Mouse (Mus musculus) erythroid progenitor cell, adult 5-6 weeks (primary cell): Measurements from ENCODE around the gene Elovl6. TPM values are rescaled to one million over a fixed set of nuclear protein-coding genes. Genes with fewer than 3 reads are reported as not detected.

ENCODE experiments used
- ATAC-seq: replicated peaks from 2 replicates; pipeline ENCODE4 v1.8.0; 2016; ENCODE audit warnings: moderate number of reproducible peaks, mild to moderate bottlenecking, moderate TSS enrichment, inconsistent platforms; ENCODE audit not compliant: poor library complexity, low FRiP score, severe bottlenecking
- total RNA-seq, 2 experiments: library from RNA; stranded (forward) in 1 of 2; stranded (reverse) in 1 of 2; fragments of 150-400 nt in 1 of 2; fragments of 186-747, 209-891 nt in 1 of 2; gene quantifications; 2 replicates each; pipeline versions ENCODE4 v1.2.3 to v1.2.4; 2015 to 2017; ENCODE audit warnings: low replicate concordance in 2 of 2

Gene Elovl6
- total RNA-seq, 2 experiments from 2014 or later: 0.23 to 7.5 TPM

- no peak for ATAC-seq
Measured at GRCm38 (mm10) chr3:129634260-129634901, 102.2 kb downstream of the Elovl6 start.

- no peak for ATAC-seq
Measured at GRCm38 (mm10) chr3:129637446-129637845, 105.3 kb downstream of the Elovl6 start.

GRCm38 (mm10) chr3:129639701-129640100, 107.5 kb downstream of the Elovl6 start:
- no peak for ATAC-seq

GRCm38 (mm10) chr3:129640211-129641000, 108.3 kb downstream of the Elovl6 start:
- no peak for ATAC-seq

GRCm38 (mm10) chr3:129641621-129642020, 109.5 kb downstream of the Elovl6 start:
- ATAC-seq: no peak

GRCm38 (mm10) chr3:129645409-129645808, 113.3 kb downstream of the Elovl6 start:
- no peak for ATAC-seq

- no peak for ATAC-seq
Measured at GRCm38 (mm10) chr3:129646781-129647180, 114.6 kb downstream of the Elovl6 start.

GRCm38 (mm10) chr3:129647312-129647711, 115.2 kb downstream of the Elovl6 start:
- no peak for ATAC-seq

- no peak for ATAC-seq
Measured at GRCm38 (mm10) chr3:129648598-129648997, 116.4 kb downstream of the Elovl6 start.

GRCm38 (mm10) chr3:129649586-129650292, 117.6 kb downstream of the Elovl6 start:
- ATAC-seq: no peak

- no peak for ATAC-seq
Measured at GRCm38 (mm10) chr3:129650293-129650612, 118.1 kb downstream of the Elovl6 start.

- ATAC-seq: no peak
Measured at GRCm38 (mm10) chr3:129650931-129651330, 118.8 kb downstream of the Elovl6 start.

GRCm38 (mm10) chr3:129651765-129652164, 119.6 kb downstream of the Elovl6 start:
- ATAC-seq: no peak

GRCm38 (mm10) chr3:129652476-129652875, 120.3 kb downstream of the Elovl6 start:
- ATAC-seq: no peak

- ATAC-seq: no peak
Measured at GRCm38 (mm10) chr3:129656540-129656939, 124.4 kb downstream of the Elovl6 start.

GRCm38 (mm10) chr3:129657222-129657621, 125.1 kb downstream of the Elovl6 start:
- ATAC-seq: no peak

- no peak for ATAC-seq
Measured at GRCm38 (mm10) chr3:129657775-129658174, 125.6 kb downstream of the Elovl6 start.

GRCm38 (mm10) chr3:129658776-129659175, 126.6 kb downstream of the Elovl6 start:
- ATAC-seq: no peak

GRCm38 (mm10) chr3:129663906-129664305, 131.8 kb downstream of the Elovl6 start:
- ATAC-seq: no peak

GRCm38 (mm10) chr3:129675923-129676322, 143.8 kb downstream of the Elovl6 start:
- no peak for ATAC-seq

GRCm38 (mm10) chr3:129680258-129680657, 148.1 kb downstream of the Elovl6 start:
- no peak for ATAC-seq
